Comparison of ENCODE assay signal across 18 mouse cellular contexts in the genomic region with DNA sequence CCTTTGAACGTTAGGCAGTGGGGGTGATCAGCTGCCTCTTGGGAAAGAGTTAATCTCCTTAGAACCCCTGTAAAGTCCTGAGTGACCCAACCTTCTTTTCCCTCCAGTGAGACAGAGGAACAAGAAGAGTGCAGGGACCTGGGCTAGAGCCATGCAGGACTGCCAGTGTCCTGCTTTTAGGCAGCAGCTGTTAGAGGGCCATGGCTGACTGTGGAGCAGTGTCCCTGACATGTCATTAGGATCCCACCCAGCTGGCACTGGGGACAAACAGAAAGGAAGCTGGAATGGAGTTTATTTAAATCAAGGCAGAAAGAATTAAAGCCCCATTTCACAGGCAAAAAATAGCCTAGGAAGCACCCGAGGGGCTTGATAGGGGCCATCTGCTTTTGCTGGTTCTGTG.
DNase-seq lines count a peak whose midpoint lies in the region; TF ChIP-seq lines count a peak whose summit lies in the region.
"Had no signal": no experiment of that assay in that cellular context is flagged by ENCODE, and none has a peak within 500 bp of the region (broad histone marks: within the 10 kb centered on the region; RNA-seq: fewer than 3 reads in every experiment).

No protein-coding gene starts in this region.

- no peak overlapping the region for H3K27ac ChIP-seq in gastrocnemius, adult 2 months
- no peak overlapping the region for H3K27ac ChIP-seq in layer of hippocampus, adult 2 months
- H3K27ac ChIP-seq: embryonic facial prominence, embryonic 12.5 days; heart, embryonic 10.5 days; hindbrain, postnatal 0 days; kidney, postnatal 0 days had no signal

- peak; percentile 15 to 19 for DNase-seq in adrenal gland, postnatal 36 days
- no peak for DNase-seq in adrenal gland, postnatal 25 days
- DNase-seq in gastrocnemius, adult 2 months, result peak; percentile 29
- DNase-seq in gastrocnemius, adult 8-10 months (ENCODE audit: low spot score in 2 of 2), result no peak
- DNase-seq in kidney, postnatal 10 days, result peak; percentile 34
- no peak for DNase-seq in kidney, postnatal 14 days
- peak; percentile 73 for DNase-seq in brain, embryonic 14.5 days (ENCODE audit: low read depth)
- no peak for DNase-seq in layer of hippocampus, adult 2 months (ENCODE audit: low spot score in 2 of 2)
- DNase-seq: adrenal gland, postnatal 14 days; cerebellum, adult 8-10 months; gastrocnemius, postnatal 25 days; liver, postnatal 0 days; thymus, postnatal 14 days had no signal

- TF ChIP-seq POLR2A in brain, embryonic 14.5 days (IDR thresholded peaks at IDR 0.05; ENCODE audit: borderline replicate concordance, extremely low read depth, insufficient read depth, insufficient read length, poor library complexity, severe bottlenecking), result no peak

- no peak for TF ChIP-seq CTCF in gastrocnemius, adult 2 months (IDR thresholded peaks at IDR 0.05)
- TF ChIP-seq CTCF in brain, embryonic 14.5 days (IDR thresholded peaks at IDR 0.05; ENCODE audit: borderline replicate concordance, extremely low read depth, insufficient read depth, insufficient read length), result no peak
- no peak for TF ChIP-seq CTCF in layer of hippocampus, adult 2 months (conservative IDR thresholded peaks at IDR 0.05)

- H3K4me3 ChIP-seq in gastrocnemius, adult 2 months, result no peak overlapping the region
- H3K4me3 ChIP-seq in layer of hippocampus, adult 2 months, result no peak overlapping the region
- H3K4me3 ChIP-seq: embryonic facial prominence, embryonic 12.5 days; erythroblast, embryonic 14.5 days; heart, embryonic 10.5 days had no signal

- intact Hi-C loops in gastrocnemius, adult 2 months (cut with DNase I), result no loop called here

Comparison
In these comparisons a context has a peak if more than half of its experiments do, and no peak if none do; other contexts are left out.
1. DNase-seq: peak in adrenal gland, postnatal 36 days (2 of 2), gastrocnemius, adult 2 months (single experiment), kidney, postnatal 10 days (single experiment) and brain, embryonic 14.5 days (single experiment); none in adrenal gland, postnatal 25 days (single experiment), gastrocnemius, adult 8-10 months (0 of 2), kidney, postnatal 14 days (single experiment) and layer of hippocampus, adult 2 months (0 of 2).